Mouse (Mus musculus) CD8-positive naive resting alpha-beta T cell, adult 2 months (primary cell): Measurements from ENCODE around the gene Mylk2.

Experiments
- DNase-seq, 2 experiments: peaks; one replicate each; pipeline ENCODE4 v3.0.0; 2022; ENCODE audit warnings: low read depth in 2 of 2, low spot score in 2 of 2

Gene Mylk2

DNA sequence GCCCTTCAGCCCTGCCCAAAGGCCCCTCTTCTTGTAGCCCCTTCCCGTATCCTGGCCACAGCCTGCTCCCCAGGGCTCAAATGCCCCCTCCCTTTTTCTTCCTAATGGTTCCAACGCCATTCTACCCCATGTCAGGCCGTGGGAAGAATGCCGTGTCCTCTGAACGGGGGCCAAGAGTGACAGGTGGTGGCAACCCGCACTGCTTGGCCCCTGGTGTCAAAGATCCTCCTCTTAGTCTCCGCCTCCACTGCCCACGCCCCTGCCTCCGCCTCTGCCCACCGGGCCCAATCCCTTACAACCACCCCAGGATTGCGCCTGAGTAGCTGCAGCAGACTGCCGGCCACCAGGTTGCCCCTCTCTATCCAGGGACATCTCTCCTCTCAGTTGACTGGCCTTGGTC is at the start of gene Mylk2:
Gene Mylk2, plus strand, starts transcription at position 322 of the 400 bp plus-strand sequence.
- no peak for DNase-seq

DNA sequence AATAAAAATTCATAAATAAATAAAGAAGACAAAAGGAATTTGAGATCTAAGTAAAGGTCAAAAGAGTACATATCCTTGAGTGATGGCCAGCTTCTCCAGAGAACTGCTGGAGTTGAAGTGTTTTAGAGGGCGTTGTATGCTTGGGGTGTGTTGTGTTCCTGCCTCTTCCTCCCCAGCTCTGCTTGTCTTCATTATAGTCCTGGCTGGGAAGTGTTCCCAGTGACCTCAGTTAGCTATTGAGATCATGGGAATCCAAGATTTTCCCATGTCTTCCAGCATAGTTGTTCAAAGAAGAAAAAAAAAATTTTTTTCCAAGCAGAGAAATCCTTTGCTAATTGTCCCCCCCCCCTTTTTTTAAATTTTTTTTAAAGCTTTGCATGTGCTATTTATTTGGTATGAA is 49.3 kb upstream of the Mylk2 start:
- no peak for DNase-seq

DNA sequence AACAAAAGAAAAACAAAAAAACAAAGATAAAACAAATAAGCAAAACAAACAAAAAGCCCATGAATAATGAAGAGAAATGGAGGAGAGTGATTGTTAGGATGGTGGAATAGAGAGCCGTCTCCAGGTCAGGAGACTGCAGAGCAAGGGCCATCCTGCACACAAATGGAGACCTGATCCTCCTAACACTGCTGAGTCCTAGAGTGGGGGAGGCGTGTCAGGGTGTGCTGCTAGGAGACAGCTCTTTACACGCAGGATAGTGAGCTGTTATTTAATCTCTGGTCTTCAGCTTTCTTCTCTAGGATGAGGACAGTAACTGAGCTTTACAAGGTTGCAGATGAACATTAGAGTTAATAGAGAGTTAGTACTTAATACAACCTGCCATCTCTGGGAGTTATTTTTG is 48.5 kb upstream of the Mylk2 start:
- no peak for DNase-seq

DNA sequence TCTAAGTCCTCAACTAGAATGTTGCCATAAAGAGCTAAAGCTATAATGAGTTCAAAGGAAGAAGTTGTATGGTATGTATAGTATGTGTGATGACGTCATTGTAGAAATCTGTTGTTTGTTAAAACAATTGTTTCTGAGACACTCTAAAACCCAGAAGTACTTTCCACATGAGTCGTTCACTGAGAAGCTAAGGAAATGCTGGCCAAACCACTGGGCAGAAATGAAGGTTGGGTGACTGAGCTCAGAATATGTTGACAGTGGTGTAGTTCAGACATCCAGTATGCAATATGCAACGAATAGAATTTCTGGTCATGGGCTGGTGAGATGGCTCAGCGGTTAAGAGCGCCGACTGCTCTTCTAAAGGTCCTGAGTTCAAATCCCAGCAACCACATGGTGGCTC is 47.8 kb upstream of the Mylk2 start:
- DNase-seq = no peak

DNA sequence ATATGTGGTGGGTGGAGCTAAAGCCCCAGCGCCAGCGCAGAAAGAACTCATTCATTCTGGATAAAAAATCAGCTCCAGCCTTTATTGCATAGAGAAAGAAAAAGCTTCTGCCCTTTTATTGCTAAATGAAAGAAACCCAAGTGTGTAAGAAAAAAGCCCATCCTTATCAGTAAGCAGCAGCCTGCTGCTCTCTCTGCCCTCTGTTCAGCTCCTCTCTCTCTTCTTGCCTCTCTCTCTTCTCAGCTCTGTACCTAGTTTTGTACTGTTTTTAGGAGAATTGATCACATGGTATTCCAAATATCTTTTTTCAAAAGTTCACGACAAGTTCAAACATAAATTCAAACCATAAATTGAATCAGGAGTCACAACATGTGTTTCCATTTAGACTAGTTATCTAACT is 32.9 kb upstream of the Mylk2 start:
- DNase-seq = no peak

DNA sequence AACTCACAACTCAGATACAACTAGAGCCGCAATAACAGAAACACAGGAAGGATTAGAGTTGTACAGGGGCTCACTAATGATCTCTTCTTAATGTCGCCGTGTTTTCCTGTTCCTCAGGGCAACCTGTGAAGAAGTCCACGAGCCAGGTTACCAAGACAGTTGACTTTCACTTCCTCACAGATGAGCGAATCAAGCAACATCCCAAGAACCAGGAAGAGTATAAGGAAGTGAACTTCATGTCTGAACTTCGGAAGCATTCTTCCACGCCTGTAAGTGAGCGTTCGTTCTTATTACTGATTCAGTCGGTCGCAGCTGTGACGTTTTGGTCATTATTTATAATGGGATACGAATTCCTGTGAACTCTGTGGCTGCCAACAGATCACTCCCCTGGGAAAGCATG is 30.3 kb upstream of the Mylk2 start:
- no peak for DNase-seq

DNA sequence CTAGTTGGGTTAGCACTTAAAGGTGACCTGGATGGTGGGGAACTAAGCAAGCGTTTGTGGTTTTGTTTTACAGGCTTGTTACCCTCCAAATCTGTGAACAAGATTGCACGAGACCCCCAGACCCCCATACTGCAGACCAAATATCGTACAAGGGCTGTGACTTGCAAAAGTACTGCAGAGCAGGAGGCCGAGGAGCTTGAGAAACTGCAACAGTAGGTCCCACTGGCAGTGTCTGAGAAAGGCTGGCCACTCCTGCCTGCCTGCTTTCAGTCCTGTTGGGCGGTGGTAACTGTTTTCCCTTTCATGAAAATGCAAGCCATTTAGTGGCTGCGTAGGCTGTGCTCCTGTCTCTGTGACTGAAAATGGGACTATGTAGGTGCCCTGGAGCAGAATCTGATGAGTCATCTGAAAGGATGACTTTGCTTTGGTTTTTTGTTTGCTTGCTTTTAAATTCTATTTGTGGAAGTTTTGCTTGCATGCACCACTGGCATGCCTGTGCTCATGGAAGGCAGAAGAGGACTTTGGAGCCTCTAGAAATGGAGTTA is 27.0 kb upstream of the Mylk2 start:
- no peak for DNase-seq

DNA sequence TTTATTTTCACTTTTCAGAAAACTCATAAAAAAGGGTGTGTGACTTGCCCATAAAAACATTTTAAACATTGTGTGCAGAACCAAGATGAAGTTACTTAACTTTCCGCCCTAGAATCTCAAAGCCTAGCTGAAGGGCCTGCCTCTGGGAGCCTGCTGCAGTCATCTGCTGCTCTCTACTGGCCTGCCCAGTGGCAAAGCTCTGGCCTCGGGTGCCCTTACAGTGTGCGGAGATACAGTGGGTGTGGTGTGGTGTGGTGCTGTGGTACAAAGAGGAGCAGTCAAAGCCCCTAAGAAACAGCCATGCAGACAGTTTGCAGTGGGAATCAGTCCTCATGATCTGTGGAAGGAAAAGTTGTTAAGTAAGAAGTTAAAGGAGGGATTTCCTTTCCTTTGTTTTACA is 23.9 kb upstream of the Mylk2 start:
- DNase-seq = no peak

DNA sequence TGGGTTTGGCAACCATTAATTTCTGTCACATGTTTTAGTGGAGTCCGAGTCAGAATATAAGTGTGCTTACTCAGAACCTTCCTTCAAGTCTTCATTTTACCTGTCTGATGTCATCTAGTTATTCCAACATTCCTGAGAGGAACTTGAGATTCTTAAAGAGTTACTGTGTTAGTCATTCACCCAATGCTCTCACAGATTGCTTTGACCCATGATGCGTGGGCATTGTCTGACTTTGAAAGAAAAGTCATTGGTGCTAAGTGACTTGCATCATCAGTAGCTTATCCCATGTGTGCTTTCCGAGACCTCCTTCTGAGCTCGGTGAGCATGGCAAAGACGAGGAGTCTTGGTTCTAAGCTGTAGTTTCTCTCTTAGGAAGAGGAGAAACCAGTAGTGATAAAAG is 22.4 kb upstream of the Mylk2 start:
- no peak for DNase-seq

DNA sequence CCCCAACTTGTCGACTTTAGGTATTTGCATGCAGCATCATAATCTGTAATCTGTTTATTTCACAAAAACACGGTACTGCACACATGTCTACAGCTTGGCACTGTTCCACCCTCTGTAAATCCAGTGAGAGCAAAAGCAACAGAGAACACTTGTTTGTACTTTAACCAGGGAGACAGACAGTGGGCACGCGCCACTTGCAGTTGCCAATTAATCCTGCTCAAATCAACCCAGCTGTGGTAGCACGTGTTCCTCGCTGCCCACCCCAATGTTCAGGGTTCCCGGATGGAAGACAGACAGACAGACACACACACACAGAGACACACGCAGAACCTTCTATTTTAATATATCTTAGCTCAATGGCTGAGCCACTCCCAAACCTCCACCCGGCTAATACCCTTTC is 15.3 kb upstream of the Mylk2 start:
- DNase-seq = no peak

DNA sequence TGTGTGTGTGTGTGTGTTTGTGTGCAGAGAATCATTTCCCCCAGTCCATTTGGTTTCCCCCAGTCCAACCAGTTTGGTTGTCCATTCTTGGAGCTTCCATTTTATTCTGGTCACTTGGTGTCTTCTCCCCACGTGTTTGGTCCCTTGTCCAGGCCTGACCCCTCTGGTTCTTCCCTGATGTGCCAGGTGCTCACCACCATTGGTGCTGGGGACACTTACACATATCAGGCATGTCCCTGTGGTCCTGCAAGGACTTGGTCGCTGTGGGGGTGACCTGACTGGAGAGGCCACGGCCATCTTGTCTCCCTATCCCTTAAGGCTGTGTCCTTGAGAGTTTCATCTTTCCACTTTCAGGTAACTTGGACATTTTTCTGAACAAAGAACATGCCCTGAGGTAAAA is 14.2 kb upstream of the Mylk2 start:
- DNase-seq = no peak

DNA sequence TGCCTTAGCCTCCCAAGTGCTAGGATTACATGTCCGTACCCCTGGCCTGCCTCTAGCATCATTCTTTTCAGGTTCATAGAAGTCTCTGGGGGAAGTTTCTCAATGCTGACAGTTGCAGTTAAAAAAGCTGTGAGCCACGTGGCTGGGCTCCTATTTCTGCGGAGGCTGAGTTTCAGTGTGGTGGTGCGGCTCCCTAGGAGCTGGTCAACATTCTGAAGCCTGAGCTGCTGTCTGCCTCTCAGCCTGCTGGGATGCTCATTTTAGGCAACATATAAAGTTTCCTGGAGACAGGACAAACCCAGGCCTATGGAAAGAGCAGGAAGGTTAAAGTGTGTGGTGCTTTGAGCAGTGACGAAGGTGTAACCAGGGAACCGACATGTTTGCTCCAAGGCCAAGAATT is 12.1 kb upstream of the Mylk2 start:
- no peak for DNase-seq

DNA sequence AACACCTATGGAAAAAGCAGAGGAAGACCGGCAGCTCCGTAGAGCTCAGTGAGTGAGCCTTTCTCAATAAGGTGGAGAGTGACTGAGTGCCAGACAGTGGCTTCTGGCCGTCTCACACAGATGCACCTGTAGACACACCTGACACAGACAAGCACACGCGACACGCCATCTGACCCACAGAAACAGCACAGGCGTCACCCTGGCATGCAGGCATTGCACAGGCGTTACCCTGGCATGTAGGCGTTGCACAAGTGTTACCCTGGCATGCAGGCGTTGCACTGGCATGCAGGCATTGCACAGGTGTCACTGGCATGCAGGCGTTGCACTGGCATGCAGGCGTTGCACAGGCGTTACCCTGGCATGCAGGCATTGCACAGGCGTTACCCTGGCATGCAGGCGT is 9.9 kb upstream of the Mylk2 start:
- DNase-seq = no peak

DNA sequence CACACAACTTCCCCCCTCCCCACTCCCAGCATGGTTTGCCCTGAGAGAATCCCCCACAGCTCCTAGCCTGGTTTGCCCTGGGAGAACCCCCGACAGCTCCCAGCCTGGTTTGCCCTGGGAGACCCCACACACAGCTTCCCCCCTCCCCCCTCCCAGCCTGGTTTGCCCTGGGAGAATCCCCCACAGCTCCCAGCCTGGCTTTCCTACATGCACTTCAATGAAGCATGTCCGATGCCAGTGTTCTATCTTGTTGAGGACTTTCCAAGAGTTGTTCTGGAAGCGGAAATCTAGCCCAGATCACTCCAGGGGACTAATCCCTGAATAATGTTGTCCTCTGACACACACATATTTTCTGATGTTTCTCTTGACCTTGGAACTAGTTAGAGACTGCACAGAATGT is 8.5 kb upstream of the Mylk2 start:
- DNase-seq = no peak

DNA sequence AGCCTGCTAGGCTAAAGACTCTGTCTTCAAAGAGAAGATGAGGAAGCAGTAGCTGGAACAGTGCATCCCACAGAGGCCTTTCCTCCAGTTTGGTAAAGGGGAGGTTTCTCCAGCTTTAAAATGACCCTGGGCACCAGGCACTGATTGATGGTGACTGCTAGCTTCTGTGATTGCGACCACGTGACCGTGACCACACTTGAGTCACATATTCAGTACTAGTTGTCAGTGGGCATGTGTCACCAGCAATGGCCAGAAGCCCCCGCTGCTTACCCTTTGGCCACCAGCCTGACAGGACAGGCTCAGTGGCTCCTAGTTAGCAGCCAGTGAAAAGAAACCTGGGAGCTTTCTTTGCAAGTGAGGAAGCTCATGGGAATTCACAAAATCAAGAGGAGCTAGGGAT is 7.6 kb upstream of the Mylk2 start:
- no peak for DNase-seq

DNA sequence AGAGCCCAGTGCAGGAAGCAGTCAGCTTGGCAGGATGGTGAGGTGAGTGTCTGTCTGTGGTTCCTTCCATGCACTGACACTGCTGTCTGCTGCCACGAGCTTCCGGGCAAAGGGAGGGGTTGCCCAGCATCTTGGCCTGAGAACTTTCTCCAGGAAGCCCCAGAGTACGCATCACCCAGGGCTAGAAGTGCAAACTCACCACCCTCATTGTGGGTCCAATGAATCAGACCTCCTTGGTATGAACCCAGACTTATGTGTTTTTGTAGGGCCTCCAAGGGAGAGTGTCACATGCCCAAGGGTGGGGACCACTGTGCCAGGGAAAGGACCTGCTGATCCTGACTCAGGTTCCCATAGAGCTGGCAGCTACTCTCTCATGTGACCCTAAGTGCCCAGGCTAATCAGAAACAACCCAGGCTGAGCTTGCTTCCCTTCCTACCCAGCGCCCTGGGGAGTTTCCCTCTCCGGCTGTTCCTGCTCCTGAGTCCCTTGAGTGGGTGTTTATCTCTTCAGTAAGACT is 7.0 kb upstream of the Mylk2 start:
- no peak for DNase-seq

DNA sequence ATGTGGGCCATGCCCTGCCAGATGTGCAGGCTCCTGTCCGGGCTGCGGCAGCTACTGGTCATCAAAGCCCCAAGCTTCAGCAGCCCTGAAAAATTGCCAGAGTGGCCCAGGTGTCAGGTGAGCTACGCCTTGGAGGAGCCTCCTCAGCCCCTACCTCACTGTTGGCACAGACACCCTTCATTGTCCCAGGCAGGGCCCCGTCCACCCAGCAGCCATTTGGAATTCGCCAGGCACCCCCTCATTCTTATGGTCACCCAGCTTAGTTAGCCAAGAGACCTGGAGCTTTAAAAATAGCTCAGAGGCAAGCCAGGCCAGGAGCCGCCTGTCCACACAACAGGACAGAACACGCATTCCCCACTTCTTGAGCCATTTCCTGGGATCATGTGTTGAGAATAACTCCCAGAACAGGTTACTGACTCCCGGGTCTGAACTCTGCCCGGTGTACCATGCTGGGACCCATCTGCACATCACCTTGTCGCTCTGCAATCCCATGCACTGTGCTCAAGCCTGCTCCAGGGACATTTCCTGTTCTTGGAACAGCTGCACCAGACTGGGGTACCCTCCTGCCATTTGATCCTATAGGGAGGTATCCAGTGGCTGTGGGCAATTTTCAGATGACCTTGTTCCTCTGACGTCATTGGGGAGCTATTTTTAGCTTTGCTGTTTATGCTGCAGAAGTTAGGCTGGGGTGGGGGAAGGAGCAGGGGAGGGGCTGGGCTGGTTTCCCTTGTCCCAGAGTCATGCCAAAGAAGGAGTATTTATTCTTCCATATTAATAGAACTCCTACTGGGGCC is 5.9 kb upstream of the Mylk2 start:
- DNase-seq = no peak

DNA sequence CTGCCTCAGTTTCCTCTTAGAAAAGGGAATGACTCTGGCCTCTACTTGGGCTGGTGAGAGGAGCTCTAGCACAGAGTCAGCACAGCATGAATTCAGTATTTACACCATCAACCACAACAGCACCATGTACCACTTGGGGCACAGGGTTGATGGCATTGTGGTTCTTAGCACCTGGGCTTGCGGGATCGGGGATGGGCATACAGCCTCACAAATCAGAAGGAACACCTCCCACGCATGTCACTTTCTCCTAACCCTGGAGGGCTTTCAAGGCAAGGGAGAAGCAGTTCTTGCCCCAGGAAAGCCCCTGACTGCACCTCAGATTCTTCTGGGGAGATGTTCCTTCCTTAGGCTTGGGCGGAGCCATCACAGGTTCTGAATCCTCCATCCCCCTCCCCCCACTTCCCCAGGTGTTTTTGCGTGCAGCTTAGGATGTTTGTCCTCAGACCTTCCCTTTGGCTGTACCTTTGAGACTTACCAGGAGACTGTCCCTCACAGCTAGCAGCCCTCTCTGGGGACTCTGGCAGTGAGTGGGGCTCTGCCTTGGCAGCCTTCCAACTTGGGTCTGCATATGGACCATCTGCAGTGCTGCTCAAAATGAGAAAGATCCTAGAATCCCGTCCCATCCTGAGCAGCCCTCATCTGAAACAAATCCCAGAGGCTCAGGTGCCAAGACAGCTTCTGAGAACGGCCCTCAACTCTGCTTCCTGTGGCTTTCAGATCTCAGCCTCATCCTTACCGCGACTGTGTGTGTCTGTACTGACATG is 4.7 kb upstream of the Mylk2 start:
- no peak for DNase-seq

DNA sequence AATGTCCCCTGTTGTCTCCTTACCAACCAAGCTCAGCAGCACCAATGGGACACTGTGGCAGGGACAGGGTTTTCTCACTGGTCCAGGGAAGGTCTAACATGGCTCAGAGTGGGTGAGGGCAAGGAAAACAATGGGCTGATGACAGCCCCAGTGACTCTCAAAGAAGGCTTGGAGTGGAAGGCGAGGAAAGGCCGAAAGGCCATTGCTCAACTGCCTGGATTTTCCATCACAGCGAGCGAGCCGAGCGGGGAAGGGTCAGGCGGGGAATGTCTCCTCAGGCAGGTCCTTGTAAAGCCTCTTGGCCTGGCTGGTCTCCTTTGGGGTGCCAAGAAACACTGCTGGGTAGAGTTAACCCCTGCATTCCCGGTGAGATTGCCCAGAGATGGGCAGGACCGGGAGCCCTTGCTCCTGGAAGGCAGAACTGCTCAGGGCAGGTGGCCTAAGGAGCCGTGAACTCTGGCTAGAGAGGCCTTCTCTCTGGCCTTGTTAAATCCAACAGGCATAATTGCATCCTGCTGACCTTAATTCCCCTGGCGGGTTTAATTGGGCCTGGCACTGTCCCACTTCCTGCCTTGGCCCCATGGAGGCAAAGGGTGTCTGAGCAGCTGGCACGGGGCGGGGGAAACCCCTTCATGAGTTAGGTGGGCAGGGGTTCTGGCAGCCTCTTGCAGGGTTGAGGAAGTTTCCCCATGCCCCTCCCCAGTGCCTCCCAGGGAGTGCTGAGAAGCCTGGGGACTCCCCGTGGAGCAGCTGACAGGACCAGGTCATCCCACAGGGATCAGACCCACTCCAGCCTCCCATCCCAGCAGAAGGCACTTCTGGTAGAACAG is 3.8 kb upstream of the Mylk2 start:
- no peak for DNase-seq

DNA sequence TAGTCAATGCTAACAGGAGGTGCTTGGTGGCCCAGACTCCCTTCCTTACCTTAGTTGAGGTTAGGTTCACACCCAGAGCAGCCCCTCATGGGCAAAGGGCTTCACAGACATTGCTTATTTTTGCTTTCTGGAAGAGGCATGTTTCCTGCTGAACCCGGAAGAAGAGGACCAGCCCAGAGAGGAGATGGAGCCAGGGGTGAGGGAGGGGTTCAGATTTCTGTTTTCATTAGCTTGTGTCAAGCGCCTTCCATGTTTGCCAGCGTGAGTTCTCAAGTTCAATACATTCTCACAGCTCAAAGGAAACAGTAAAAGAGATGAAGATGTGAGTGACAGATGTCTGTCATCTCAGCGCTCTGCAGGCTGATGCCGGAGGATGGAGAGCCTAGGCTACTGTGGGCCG is 1.3 kb upstream of the Mylk2 start:
- no peak for DNase-seq

DNA sequence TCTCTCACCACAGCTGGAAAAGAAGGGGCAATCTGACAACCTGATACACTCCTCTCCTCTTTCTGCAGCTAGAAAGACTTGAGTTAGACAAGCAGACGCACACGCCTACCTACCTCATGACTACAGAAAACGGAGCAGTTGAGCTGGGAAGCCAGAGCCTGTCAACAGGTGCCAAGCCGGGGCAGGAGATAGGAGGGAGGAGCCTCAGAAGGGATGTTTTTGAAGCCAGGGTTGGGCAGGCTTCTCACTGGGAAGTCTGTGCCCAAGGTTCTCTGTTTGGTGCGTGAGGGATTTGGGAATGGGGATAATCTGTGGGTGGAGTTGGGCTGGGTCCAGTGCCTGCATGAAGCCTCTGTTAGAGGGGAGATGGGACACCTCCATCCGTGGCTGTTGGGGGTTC is 280 bp downstream of the Mylk2 start:
- no peak for DNase-seq
